Mouse (Mus musculus): ENCODE data around the gene Slirp. TPM values are rescaled to one million over a fixed set of nuclear protein-coding genes. Genes with fewer than 3 reads are reported as not detected.

Gene Slirp
- total RNA-seq, 2 experiments from 2014 or later: 85.9 to 91.9 TPM

DNA sequence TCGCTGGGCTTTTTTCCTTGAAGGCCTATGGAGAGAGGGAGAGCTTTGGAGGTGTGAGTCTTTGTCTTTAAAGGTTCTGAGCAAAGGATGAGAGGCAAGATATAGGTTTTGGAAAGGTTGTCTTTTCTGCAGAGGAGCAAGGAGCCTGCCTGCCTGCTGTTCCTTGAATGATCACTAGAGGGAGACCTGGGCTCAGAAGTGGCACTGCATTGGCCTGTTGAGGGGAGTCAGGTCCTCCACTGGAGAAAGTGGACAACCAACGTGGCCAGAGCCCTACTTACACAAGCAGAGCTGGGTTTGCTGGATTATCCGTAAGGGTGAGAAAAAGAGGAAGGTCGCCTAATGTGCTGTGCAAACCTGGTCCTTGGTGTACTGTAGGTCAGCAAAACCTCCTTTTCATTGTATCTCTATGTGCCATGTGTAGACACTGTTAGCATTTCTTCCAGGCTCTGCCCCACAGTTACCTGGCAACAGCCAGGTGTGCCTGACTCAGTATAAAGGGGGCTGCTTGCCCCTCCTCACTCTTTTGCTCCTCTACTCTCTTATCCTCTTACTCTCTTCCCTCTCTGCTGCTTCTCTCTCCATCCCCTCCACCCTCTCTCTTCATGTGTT, 30.4 kb upstream of the Slirp start:
- peak; percentile 96 for TF ChIP-seq CTCF (IDR thresholded peaks at IDR 0.05)
- no peak overlapping the region for H3K27ac ChIP-seq
- peak; percentile 65 to 84 for DNase-seq (ENCODE audit: extremely low spot score in 1 of 2, low spot score in 2 of 2)
- no peak overlapping the region for H3K4me3 ChIP-seq
- intact Hi-C loops (cut with DNase I): loop anchor here (10.0 kb wide), 1 partner anchor 622 kb away; no protein-coding TSS in a partner anchor

DNA sequence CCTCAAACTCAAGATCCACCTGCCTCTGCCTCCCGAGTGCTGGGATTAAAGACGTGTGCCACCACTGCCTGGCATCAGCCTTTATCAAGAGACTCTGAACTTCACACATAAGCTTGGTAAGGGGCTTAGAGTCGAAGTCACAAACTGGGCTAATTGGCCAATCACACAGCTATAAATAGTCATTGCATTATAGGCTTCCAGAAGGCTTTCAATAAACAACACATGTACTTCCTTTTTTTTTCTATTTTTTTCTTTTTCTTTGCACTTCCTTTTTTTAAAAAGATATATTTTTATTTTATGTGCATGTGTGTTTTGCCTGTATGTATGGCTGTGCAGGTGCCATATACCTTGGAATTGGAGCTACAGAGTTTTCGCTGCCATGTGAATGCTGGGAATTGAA, 28.3 kb upstream of the Slirp start:
- Histone ChIP-seq H3K27ac (no peak overlapping the region), H3K4me3 (no peak overlapping the region)
- DNase-seq (ENCODE audit: extremely low spot score in 1 of 2, low spot score in 2 of 2): no peak
- no peak for TF ChIP-seq CTCF (IDR thresholded peaks at IDR 0.05)
- intact Hi-C loops (cut with DNase I): loop anchor here (10.0 kb wide), 1 partner anchor 619 kb away; no protein-coding TSS in a partner anchor

DNA sequence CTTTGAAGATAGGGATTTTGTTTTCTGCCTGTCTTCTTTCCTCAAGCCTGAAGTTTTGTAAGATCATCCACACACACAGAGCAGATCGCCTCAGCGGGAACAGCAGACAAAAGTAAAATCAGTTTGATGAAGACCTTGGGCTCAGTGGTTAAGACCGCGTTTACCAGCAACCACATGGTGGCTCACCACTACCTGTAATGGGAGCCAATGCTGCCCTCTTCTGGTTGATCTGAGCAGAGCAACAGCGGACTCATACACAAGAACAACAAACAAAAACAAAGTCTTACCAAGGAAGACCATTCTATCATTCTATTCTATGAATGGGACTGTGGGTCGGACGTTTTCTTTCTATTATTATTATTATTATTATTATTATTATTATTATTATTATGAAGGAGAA, 27.0 kb upstream of the Slirp start:
- Histone ChIP-seq H3K4me3 (no peak overlapping the region), H3K27ac (no peak overlapping the region)
- intact Hi-C loops (cut with DNase I): loop anchor here (2.0 to 10.0 kb wide), 2 partner anchors 150 to 618 kb away; partner anchors contain the start of genes Ahsa1 and Vipas39
- DNase-seq (ENCODE audit: extremely low spot score in 1 of 2, low spot score in 2 of 2): peak; percentile 25 to 35
- TF ChIP-seq CTCF (IDR thresholded peaks at IDR 0.05): peak; percentile 66

DNA sequence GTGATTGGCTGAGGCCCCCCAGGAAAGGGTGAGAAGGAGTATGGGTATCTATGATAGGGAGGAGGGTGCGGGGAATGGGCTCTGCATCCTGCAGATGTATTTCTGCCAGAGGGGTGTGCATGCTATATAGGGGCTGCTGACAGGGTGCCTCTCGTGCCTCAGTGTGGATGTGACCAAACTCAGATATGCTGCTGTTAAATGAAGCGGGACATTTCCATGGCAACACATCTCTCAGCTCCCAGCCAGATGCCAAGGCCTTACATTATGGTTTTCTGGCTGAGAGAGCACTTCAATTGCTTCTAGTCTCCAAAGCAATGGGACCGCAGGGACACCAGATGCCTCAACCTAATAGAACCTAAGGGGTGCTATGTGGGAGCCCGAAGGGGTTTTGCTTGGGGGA, 24.8 kb upstream of the Slirp start:
- DNase-seq (ENCODE audit: extremely low spot score in 1 of 2, low spot score in 2 of 2): no peak
- intact Hi-C loops (cut with DNase I): loop anchor here (10.0 kb wide), 1 partner anchor 616 kb away; no protein-coding TSS in a partner anchor
- H3K27ac ChIP-seq: no peak overlapping the region
- no peak for TF ChIP-seq CTCF (IDR thresholded peaks at IDR 0.05)
- no peak overlapping the region for H3K4me3 ChIP-seq

DNA sequence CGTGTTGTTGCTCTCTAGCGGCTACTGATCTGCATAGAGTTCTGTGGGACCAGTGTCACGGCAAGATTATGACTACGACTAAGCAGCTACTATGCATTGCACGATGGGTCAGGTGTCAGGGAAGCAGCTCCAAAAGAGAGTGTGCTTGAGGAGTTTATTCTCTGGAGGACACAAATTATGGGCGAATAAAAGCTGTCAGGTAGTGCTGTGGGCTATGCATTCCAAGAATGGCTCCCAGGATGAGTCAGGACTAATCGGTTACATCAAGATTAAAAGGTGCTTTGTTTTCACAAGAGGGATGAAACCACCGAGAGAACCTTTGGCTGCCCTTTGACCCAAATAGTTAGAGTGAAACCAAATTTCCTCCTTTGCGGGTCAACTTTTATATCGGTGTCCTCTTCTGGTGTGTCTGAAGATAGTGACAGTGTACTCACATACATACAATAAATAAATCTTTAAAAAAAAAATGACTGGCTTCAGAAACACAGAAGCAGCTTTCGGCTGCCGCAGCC, 23.7 kb upstream of the Slirp start:
- Histone ChIP-seq H3K27ac (no peak overlapping the region), H3K4me3 (no peak overlapping the region)
- no peak for TF ChIP-seq CTCF (IDR thresholded peaks at IDR 0.05)
- intact Hi-C loops (cut with DNase I): loop anchor here (10.0 kb wide), 1 partner anchor 615 kb away; no protein-coding TSS in a partner anchor
- DNase-seq (ENCODE audit: extremely low spot score in 1 of 2, low spot score in 2 of 2): no peak

DNA sequence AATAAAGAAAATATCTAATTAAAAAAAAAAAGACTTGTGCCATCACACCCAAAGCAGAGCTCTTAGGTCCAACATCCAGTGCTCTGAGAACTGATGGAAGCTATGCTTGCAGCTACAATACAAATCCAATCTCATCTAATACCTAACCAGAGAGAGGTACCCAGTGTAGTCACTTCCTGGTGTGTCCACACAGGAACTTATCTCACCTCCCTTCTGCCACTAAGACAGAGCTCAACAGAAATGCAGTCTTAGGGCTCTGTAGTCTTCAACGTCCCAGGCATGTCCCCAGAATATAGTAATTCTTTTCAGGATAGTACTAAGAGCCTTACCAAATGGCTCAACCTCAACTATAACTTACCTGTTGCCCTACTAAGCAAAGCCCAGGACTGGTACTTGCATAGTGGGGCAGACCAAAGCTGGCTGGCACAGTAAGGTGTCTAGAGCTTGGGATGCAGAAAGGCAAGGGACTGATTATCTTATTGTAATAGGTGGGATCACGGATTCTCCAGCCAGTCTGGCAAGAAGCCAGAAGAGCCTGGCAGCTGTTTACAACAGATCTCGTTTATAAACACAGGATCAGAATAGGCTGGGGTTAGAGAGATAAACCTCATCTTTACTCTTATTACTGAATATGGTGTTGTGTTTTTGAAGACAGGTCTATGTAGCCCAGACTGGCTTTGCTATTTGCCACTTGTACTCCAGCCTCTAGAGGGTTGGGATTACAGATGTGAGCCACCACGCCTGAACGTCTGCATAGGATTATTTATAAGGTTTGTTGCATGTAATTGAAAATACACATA, 21.8 kb upstream of the Slirp start:
- no peak overlapping the region for H3K4me3 ChIP-seq
- TF ChIP-seq CTCF (IDR thresholded peaks at IDR 0.05): no peak
- DNase-seq (ENCODE audit: extremely low spot score in 1 of 2, low spot score in 2 of 2): no peak
- no peak overlapping the region for H3K27ac ChIP-seq
- intact Hi-C loops (cut with DNase I): no loop called here

DNA sequence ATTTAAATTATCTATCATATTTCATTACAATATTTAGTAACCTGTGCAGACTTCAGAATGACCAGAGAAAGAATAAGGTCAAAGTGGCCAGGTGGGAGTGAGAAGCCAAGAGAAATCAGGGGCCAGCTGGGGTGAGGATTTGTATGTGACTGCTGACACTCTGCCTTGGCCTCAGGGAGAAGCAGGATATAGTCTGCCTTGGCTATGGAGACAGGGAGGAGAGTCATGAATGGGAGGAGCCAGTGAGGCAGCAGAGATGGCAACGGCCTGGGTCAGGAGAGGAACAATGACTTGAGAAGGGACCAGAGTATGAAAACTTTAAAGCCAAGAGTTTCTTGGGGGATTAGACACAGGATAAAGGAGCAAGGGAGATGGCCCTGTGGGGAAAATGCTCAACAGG, 20.0 kb upstream of the Slirp start:
- no peak for TF ChIP-seq CTCF (IDR thresholded peaks at IDR 0.05)
- intact Hi-C loops (cut with DNase I): no loop called here
- DNase-seq (ENCODE audit: extremely low spot score in 1 of 2, low spot score in 2 of 2): no peak
- no peak overlapping the region for H3K4me3 ChIP-seq
- no peak overlapping the region for H3K27ac ChIP-seq

DNA sequence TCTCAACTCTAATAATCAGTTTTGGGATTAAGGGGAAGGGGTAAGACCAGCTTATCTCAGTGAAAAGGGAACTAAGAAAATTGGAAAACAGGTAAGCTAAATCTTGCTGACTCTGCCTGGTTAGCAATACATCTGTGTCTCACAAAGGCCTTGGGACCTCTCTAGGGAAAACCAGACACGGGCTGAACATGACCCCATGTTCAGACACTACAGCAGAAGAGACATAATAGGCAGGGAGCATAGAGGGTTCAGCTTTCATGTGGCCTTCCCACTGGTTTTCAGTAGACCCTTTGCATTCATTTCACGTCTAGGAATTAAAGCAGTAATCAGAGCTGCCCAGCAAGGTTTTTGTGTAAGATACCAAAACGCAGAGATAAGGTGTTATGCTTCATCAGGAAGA, 19.2 kb upstream of the Slirp start:
- Histone ChIP-seq H3K4me3 (no peak overlapping the region), H3K27ac (no peak overlapping the region)
- intact Hi-C loops (cut with DNase I): no loop called here
- TF ChIP-seq CTCF (IDR thresholded peaks at IDR 0.05): no peak
- no peak for DNase-seq (ENCODE audit: extremely low spot score in 1 of 2, low spot score in 2 of 2)

DNA sequence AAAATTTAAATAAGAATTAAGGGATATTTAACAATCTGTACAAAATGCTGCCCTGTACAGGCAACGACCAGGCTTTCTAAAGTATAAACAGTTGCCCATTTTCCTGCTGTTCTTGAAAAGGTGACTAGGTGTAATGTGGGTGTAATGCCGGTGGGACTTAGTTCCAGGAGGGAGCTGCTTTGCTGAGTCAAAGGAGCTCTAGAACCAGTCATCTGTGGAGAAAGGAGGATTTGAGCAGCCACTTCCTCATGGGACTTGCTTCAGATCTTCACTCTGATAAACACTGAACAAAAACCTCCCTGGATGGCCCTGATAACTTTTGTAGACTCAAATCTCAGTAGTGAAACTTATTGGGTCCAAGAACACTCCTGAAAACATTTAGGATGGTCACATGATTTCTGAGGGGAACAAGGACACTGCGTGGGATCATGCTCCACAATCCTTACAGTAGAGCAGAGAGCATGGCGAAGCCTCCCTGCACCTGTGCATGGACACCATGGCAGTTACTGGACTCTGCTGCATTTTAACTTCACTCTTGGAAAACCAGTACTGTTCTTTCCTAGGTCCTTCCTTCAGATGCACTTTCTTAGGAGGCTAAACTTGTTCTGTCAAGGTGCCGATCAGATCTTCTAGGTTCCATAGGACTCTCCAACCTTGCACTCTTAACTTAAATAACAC, 17.2 kb upstream of the Slirp start:
- DNase-seq (ENCODE audit: extremely low spot score in 1 of 2, low spot score in 2 of 2): no peak
- Histone ChIP-seq H3K4me3 (no peak overlapping the region), H3K27ac (no peak overlapping the region)
- intact Hi-C loops (cut with DNase I): no loop called here
- no peak for TF ChIP-seq CTCF (IDR thresholded peaks at IDR 0.05)

DNA sequence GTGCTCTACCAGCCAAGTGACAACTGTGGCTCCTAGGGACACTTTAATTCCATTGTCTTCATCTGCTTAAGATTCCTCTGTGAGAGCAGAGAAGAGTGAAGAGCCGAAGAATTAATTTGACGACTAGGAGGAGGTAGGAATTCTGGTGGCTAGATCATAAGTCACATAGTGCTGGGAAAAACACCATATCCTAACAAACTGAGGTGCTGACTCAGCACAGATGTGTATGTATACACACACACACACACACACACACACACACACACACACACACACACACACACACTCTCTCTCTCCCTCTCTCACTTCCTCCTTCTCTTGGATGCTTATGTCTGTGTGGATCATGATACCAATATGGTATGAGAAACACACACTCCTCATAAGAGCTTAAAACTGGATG, 15.4 kb upstream of the Slirp start:
- intact Hi-C loops (cut with DNase I): no loop called here
- TF ChIP-seq CTCF (IDR thresholded peaks at IDR 0.05): no peak
- no peak for DNase-seq (ENCODE audit: extremely low spot score in 1 of 2, low spot score in 2 of 2)
- Histone ChIP-seq H3K27ac (no peak overlapping the region), H3K4me3 (no peak overlapping the region)

DNA sequence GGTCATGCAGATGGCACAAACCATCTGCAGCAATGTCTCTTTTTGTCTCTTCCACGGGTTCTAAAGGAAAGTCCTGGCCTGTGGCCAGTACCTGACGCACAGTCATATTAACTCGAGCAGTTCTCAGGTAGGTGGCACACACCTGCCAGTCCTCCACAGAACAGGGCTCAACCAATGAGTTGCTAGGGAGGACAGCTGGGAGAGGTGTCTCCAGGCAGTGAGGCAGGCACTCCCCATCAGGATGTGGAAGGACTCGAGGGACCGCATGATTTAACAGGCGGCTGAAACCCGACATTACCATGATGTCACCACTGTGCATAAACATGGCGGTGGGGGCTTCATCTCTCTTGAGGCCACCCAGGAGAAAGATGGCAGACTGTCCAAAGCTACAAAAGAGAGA, 14.8 kb upstream of the Slirp start:
- no peak for TF ChIP-seq CTCF (IDR thresholded peaks at IDR 0.05)
- no peak overlapping the region for H3K27ac ChIP-seq
- no peak overlapping the region for H3K4me3 ChIP-seq
- no peak for DNase-seq (ENCODE audit: extremely low spot score in 1 of 2, low spot score in 2 of 2)
- intact Hi-C loops (cut with DNase I): no loop called here
